Mouse (Mus musculus) neutrophil, adult 5-6 weeks (primary cell): ENCODE measurements around the gene Msantd3. TPM values are rescaled to one million over a fixed set of nuclear protein-coding genes. Genes with fewer than 3 reads are reported as not detected.

Experiments used
- ATAC-seq: fragments of 151-379, 151-347 bp; 2 replicates; pipeline ENCODE4 v1.8.0; 2017; ENCODE audit warnings: mild to moderate bottlenecking, moderate TSS enrichment; ENCODE audit not compliant: insufficient number of reproducible peaks, poor library complexity, low FRiP score, severe bottlenecking; ENCODE audit errors: extremely low read depth
- total RNA-seq: library from RNA; stranded (forward); fragments of 200-1000 nt; gene quantifications from 2 replicates; pipeline ENCODE4 v1.2.3, GENCODE M21; 2017

The Msantd3 gene
- total RNA-seq, result 1.8 and 2.7 TPM in 2 replicates

GRCm38 (mm10) chr4:48539841-48540575 is at the start of gene Msantd3:
Gene Msantd3, plus strand, starts transcription at chr4:48539935.
- no peak for ATAC-seq

DNA sequence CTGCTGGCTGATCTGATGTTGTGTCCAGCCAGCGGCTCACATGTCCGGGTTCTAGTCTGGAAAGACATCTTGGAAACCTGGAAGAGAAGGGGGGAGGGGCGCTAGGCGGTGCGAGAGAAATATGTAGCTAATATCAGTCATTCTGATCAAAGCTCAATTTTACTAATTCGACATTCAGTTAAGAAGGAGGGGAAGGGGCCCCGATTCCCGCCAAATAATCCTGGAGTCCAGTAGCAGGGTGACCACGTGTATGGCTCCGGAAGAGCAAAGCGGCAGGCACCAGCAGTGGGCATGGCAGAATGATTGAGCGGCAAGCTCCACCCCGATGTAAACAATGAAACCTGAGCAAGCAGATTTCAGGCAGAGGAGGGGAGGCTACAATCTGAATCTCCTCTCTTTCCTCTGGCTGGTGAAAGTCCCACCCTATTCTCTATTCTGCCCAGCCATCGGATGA is 48.4 kb upstream of the Msantd3 start:
- ATAC-seq, result no peak

DNA sequence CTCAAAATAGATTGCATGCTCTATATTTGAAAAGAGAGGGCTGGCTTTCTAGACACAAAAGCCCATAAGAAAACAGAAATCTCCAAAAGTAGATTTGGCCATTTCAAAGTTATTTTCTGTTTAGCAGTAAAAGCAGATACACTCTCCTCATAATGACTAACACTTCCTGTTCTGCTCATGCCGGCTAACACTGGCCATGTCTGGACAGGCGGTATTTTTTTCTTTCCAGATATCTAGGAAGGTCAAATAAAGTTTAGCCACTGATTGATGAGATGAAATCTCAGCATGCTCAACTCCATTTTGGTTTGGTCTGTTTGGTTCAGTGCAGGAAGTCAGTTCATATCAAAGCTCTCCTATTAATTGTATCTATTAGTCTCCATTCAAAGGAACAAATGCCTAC is 47.2 kb upstream of the Msantd3 start:
- no peak for ATAC-seq

DNA sequence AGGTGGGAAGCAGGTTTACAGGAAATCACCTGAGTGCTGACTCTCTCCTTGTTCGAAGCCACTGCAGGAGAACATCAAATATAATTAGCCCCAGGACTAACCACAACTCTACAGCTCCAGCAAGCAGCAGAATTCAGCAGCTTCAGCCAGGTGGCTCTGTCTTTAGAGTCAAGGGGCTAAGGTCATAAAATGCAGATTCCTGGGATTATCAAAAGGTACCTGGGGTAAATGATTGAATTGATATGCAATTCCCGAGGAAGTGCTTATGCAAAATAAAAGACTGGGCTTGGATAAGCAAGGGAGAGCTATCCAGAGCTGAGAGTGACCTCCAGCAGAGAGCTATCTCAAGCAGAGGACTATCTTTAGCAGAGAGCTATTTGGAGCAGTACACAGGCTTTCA is 28.9 kb upstream of the Msantd3 start:
- no peak for ATAC-seq

DNA sequence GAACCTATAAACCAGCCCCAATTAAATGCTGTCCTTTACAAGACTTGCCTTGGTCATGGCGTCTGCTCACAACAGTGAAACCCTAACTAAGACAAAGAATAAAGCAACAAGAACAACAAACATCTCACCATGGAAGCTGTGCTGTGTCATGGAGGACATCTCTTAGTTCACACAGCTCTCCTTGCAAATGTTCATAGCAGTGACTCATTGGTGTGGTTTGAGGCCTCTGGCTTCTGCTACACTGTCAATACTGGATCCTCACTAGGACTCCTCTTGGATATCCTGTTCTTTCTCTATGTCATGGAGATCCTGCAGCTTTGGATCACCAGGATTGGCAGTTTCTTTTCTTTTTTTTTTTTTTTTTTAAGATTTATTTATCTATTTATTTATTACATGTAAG is 10.2 kb upstream of the Msantd3 start:
- no peak for ATAC-seq

- no peak for ATAC-seq
These were observed 7.7 kb upstream of the Msantd3 start for GRCm38 (mm10) chr4:48531804-48532601.

DNA sequence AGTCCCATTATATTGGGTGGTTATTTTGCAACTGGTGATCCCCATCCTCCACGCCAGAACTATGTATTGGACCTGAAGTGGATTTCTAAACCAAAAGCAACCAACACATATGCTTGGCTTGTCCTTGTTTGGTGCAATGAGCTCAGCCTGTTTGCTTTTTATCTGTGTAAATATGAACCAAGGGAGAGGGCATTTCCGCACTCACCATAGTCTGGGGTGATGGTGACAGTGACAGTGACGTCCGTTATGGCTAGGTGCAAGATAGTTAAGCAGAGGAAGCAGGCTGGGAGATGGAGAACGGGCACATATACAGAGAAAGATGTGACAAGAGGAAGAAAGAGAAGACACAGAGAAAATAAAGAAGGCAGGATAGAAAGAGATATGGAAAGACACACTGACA is 3.5 kb upstream of the Msantd3 start:
- no peak for ATAC-seq

DNA sequence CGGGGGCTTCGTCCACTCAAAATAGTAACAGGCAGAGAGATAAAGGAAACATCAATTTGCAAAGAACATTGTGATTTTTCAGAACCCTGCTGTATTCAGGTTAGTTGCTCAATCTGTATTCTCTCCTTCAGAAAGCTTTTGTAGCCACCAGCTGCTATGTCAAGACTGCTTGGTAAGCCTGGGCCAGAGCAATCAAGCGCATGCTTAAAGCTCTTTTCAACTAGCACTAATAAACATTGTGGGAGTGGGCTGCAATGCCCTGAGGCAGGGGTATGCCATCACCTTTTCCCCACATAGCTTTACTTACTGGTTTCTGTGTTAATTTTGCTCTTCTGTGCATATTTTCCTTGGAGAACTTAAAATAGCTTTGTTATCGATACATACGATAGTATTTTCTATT is 2.7 kb upstream of the Msantd3 start:
- no peak for ATAC-seq

DNA sequence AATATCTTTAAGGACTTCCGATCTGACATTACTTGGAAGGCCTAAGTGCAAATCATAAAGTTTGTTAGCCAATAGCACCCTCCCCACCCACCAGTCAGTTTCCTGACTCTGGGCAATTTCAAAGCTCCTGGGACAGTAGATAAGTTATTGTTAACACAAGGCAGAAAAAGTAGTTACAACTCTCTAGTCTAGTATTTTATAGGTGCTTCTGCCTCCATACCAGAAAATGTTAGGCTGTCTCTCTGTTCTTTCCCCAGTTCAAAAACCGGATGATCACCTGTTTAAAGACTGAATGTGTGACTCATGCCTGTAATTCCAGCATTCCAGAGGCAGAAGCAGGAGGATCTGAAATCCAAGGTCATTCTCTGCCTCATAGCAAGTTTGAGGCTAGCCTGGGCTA is 1.2 kb upstream of the Msantd3 start:
- ATAC-seq, result no peak

DNA sequence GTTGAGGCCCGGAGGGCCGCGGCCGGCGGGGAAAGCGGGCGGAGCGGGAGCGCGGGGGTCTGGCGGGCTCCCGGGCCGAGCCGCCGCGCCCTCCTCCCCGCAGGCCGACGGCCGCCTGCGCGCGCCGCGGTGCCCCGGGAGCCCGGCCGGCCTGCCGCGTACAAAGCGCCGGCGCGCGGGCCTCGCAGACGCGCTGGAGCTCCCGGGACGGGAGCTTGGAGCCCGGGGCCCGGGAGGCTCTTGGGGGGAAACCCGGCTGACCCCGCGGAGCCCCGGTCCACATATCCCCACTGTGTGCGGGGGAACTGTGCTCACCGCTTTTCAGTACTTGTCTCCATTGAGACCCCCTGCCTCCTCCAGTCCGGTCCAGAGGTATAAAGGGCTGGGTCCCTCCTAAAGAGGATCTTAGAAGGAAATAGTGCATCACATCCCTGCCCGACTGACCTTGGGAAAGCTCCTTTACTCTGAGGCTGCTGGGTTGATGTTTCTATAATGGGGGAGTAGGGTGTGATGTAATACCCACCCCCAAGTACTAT is 909 bp downstream of the Msantd3 start:
- ATAC-seq, result no peak

- ATAC-seq, result no peak
These were observed 2.0 kb downstream of the Msantd3 start for GRCm38 (mm10) chr4:48541526-48542250.

DNA sequence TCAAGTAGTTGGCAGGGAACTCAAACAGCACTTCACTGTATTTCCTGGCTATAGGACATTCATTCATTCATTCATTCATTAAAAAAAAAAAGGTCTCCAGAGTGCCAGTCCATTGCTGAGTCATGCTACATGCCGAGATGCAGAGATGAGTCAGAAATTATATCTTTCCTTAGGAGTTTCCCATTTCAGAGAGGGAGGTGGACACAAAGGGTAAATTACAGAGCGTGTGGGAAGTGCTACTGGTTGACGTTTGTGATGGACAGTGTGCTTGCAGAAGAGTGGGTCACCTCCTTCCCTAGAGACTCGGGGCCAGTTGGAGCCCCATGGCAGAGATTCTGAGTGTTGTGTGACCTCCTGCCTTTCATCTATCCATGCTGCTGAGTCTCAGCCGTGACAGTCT is 2.6 kb downstream of the Msantd3 start:
- no peak for ATAC-seq

- no peak for ATAC-seq
These were observed 3.5 kb downstream of the Msantd3 start for GRCm38 (mm10) chr4:48543071-48543865.

DNA sequence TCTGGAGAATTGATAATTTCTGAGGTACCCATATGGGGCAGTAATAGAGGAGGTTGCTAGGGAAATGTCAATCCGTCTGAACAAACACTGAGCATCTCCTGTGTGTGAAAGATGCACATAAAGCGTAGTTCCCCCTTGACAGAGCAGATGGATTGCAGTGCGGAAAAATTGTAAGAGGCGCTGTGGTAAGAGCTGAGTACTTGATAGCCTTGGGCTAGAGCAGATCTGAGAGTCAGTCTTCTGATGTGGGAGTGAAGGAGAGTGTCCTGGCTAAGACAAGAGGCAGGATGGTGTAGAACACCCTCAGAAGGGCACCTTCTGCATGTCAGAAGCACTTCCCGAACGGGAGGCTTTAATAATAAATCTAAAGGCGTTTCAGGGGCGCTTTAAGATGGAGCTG is 4.4 kb downstream of the Msantd3 start:
- ATAC-seq, result no peak

GRCm38 (mm10) chr4:48545966-48546365 is 6.2 kb downstream of the Msantd3 start:
- no peak for ATAC-seq

GRCm38 (mm10) chr4:48546568-48547496 is 7.1 kb downstream of the Msantd3 start:
- ATAC-seq, result no peak

- ATAC-seq, result no peak
These were observed 8.8 kb downstream of the Msantd3 start for GRCm38 (mm10) chr4:48548393-48549045.
